Mouse (Mus musculus) myocyte (in vitro differentiated cells): ENCODE measurements around the gene Ly6g.

Experiments used
- CEBPB ChIP-seq: IDR thresholded peaks from 2 replicates; pipeline ENCODE4 v1.6.1; 2011; ENCODE audit warnings: mild to moderate bottlenecking, moderate library complexity; ENCODE audit not compliant: poor library complexity, insufficient read depth, severe bottlenecking
- MAX ChIP-seq: IDR thresholded peaks from one replicate; pipeline ENCODE4 v1.6.1; 2011; ENCODE audit warnings: low read depth, mild to moderate bottlenecking, control low read depth
- POLR2A ChIP-seq: IDR thresholded peaks from one replicate; pipeline ENCODE4 v1.6.1; 2011; ENCODE audit warnings: low read depth, mild to moderate bottlenecking, control low read depth, moderate library complexity; ENCODE audit not compliant: insufficient read length
- POLR2AphosphoS2 ChIP-seq: IDR thresholded peaks from one replicate; pipeline ENCODE4 v1.6.1; 2011; ENCODE audit warnings: low read depth, control low read depth; ENCODE audit not compliant: insufficient read length

GRCm38 (mm10) chr15:75175506-75175905 lies 20.5 kb downstream of the Ly6g start:
- no peak for TF ChIP-seq CEBPB
- TF ChIP-seq MAX = no peak
- TF ChIP-seq POLR2AphosphoS2 = no peak
- TF ChIP-seq POLR2A = no peak
